Mouse (Mus musculus): ENCODE data around the gene Ccr5. TPM values are rescaled to one million over a fixed set of nuclear protein-coding genes. Genes with fewer than 3 reads are reported as not detected.
"Not testable (repeated sequence)": the region's sequence is repeated elsewhere in the genome, so short reads cannot be mapped to it uniquely, and the experiment has no call there.

Gene Ccr5
- polyA plus RNA-seq, 1 experiment from 2014 or later: 0.93 TPM

- Histone ChIP-seq H3K9me3 (replicated peaks; ENCODE audit: control insufficient read depth, low read length) (no peaks in the 10 kb centered on the region), H3K4me1 (ENCODE audit: control insufficient read depth, insufficient read depth, low read length) (no peaks in the 10 kb centered on the region), H3K27ac (replicated peaks; ENCODE audit: low read depth, low read length) (no peak overlapping the region), H3K9ac (replicated peaks; ENCODE audit: low read length) (no peak overlapping the region), H3K4me2 (ENCODE audit: low read depth, low read length) (no peak overlapping the region), H3K36me3 (replicated peaks; ENCODE audit: control insufficient read depth, insufficient read depth, low read depth, low read length) (no peaks in the 10 kb centered on the region), H3K27me3 (ENCODE audit: control insufficient read depth, insufficient read depth, low read length) (no peaks in the 10 kb centered on the region), H3K4me3 (ENCODE audit: low read depth, low read length) (no peak overlapping the region)
- DNase-seq (ENCODE audit: low spot score): peak; percentile 23
- 52% methylated on average over 5 of the region's 5 CpGs for WGBS
- ATAC-seq (replicated peaks; ENCODE audit: insufficient number of reproducible peaks, low FRiP score, low TSS enrichment, low read depth): no peak
Measured at GRCm38 (mm10) chr9:124126373-124126772, 5.0 kb downstream of the Ccr5 start.

- no peak for ATAC-seq (replicated peaks; ENCODE audit: insufficient number of reproducible peaks, low FRiP score, low TSS enrichment, low read depth)
- 65% methylated on average over 4 of the region's 4 CpGs for WGBS
Measured at GRCm38 (mm10) chr9:124127412-124127811, 6.1 kb downstream of the Ccr5 start.

GRCm38 (mm10) chr9:124128379-124128778, 7.0 kb downstream of the Ccr5 start:
- Histone ChIP-seq H3K4me3 (ENCODE audit: low read depth, low read length) (no peak overlapping the region), H3K27me3 (ENCODE audit: control insufficient read depth, insufficient read depth, low read length) (no peaks in the 10 kb centered on the region), H3K4me2 (ENCODE audit: low read depth, low read length) (no peak overlapping the region), H3K4me1 (ENCODE audit: control insufficient read depth, insufficient read depth, low read length) (no peaks in the 10 kb centered on the region), H3K27ac (replicated peaks; ENCODE audit: low read depth, low read length) (no peak overlapping the region), H3K36me3 (replicated peaks; ENCODE audit: control insufficient read depth, insufficient read depth, low read depth, low read length) (no peaks in the 10 kb centered on the region), H3K9ac (replicated peaks; ENCODE audit: low read length) (no peak overlapping the region), H3K9me3 (replicated peaks; ENCODE audit: control insufficient read depth, low read length) (no peaks in the 10 kb centered on the region)
- DNase-seq (ENCODE audit: low spot score) (peak; percentile 80), ATAC-seq (replicated peaks; ENCODE audit: insufficient number of reproducible peaks, low FRiP score, low TSS enrichment, low read depth) (no peak)
- WGBS: 2% methylated on average over 1 of the region's 1 CpGs

More at GRCm38 (mm10) chr9:124127412-124127811, 6.1 kb downstream of the Ccr5 start:
- H3K27ac ChIP-seq (replicated peaks; ENCODE audit: low read depth, low read length): no peak overlapping the region
- no peaks in the 10 kb centered on the region for H3K27me3 ChIP-seq (ENCODE audit: control insufficient read depth, insufficient read depth, low read length)
- no peaks in the 10 kb centered on the region for H3K4me1 ChIP-seq (ENCODE audit: control insufficient read depth, insufficient read depth, low read length)
- no peak overlapping the region for H3K9ac ChIP-seq (replicated peaks; ENCODE audit: low read length)
- no peaks in the 10 kb centered on the region for H3K9me3 ChIP-seq (replicated peaks; ENCODE audit: control insufficient read depth, low read length)
- DNase-seq (ENCODE audit: low spot score): no peak
- no peak overlapping the region for H3K4me3 ChIP-seq (ENCODE audit: low read depth, low read length)
- H3K4me2 ChIP-seq (ENCODE audit: low read depth, low read length): no peak overlapping the region
- H3K36me3 ChIP-seq (replicated peaks; ENCODE audit: control insufficient read depth, insufficient read depth, low read depth, low read length): no peaks in the 10 kb centered on the region

- not testable (repeated sequence) for DNase-seq (ENCODE audit: low spot score); H3K4me2 ChIP-seq (ENCODE audit: low read depth, low read length); H3K9ac ChIP-seq (replicated peaks; ENCODE audit: low read length); H3K9me3 ChIP-seq (replicated peaks; ENCODE audit: control insufficient read depth, low read length); H3K27me3 ChIP-seq (ENCODE audit: control insufficient read depth, insufficient read depth, low read length); H3K27ac ChIP-seq (replicated peaks; ENCODE audit: low read depth, low read length); ATAC-seq (replicated peaks; ENCODE audit: insufficient number of reproducible peaks, low FRiP score, low TSS enrichment, low read depth); H3K36me3 ChIP-seq (replicated peaks; ENCODE audit: control insufficient read depth, insufficient read depth, low read depth, low read length); H3K4me1 ChIP-seq (ENCODE audit: control insufficient read depth, insufficient read depth, low read length); H3K4me3 ChIP-seq (ENCODE audit: low read depth, low read length)
- WGBS: 65% methylated on average over 2 of the region's 2 CpGs
Measured at GRCm38 (mm10) chr9:124132899-124133298, 11.6 kb downstream of the Ccr5 start.

- not testable (repeated sequence) for DNase-seq (ENCODE audit: low spot score); H3K4me2 ChIP-seq (ENCODE audit: low read depth, low read length); ATAC-seq (replicated peaks; ENCODE audit: insufficient number of reproducible peaks, low FRiP score, low TSS enrichment, low read depth); H3K27me3 ChIP-seq (ENCODE audit: control insufficient read depth, insufficient read depth, low read length); H3K36me3 ChIP-seq (replicated peaks; ENCODE audit: control insufficient read depth, insufficient read depth, low read depth, low read length); H3K9me3 ChIP-seq (replicated peaks; ENCODE audit: control insufficient read depth, low read length); H3K9ac ChIP-seq (replicated peaks; ENCODE audit: low read length); H3K4me3 ChIP-seq (ENCODE audit: low read depth, low read length); H3K4me1 ChIP-seq (ENCODE audit: control insufficient read depth, insufficient read depth, low read length); H3K27ac ChIP-seq (replicated peaks; ENCODE audit: low read depth, low read length)
- WGBS: 86% methylated on average over 1 of the region's 1 CpGs
Measured at GRCm38 (mm10) chr9:124134919-124135318, 13.6 kb downstream of the Ccr5 start.

GRCm38 (mm10) chr9:124137619-124138018, 16.3 kb downstream of the Ccr5 start:
- WGBS: 70% methylated on average over 11 of the region's 11 CpGs
- Histone ChIP-seq H3K27me3 (ENCODE audit: control insufficient read depth, insufficient read depth, low read length) (no peaks in the 10 kb centered on the region), H3K36me3 (replicated peaks; ENCODE audit: control insufficient read depth, insufficient read depth, low read depth, low read length) (no peaks in the 10 kb centered on the region), H3K9me3 (replicated peaks; ENCODE audit: control insufficient read depth, low read length) (no peaks in the 10 kb centered on the region), H3K27ac (replicated peaks; ENCODE audit: low read depth, low read length) (no peak overlapping the region), H3K4me1 (ENCODE audit: control insufficient read depth, insufficient read depth, low read length) (no peaks in the 10 kb centered on the region), H3K9ac (replicated peaks; ENCODE audit: low read length) (no peak overlapping the region), H3K4me3 (ENCODE audit: low read depth, low read length) (no peak overlapping the region), H3K4me2 (ENCODE audit: low read depth, low read length) (no peak overlapping the region)
- DNase-seq (ENCODE audit: low spot score) (no peak), ATAC-seq (replicated peaks; ENCODE audit: insufficient number of reproducible peaks, low FRiP score, low TSS enrichment, low read depth) (no peak)

GRCm38 (mm10) chr9:124138055-124138775, 16.9 kb downstream of the Ccr5 start:
- no peak overlapping the region for H3K27ac ChIP-seq (replicated peaks; ENCODE audit: low read depth, low read length)
- no peak overlapping the region for H3K4me3 ChIP-seq (ENCODE audit: low read depth, low read length)
- no peaks in the 10 kb centered on the region for H3K9me3 ChIP-seq (replicated peaks; ENCODE audit: control insufficient read depth, low read length)
- DNase-seq (ENCODE audit: low spot score) (peak; percentile 26), ATAC-seq (replicated peaks; ENCODE audit: insufficient number of reproducible peaks, low FRiP score, low TSS enrichment, low read depth) (no peak)
- H3K9ac ChIP-seq (replicated peaks; ENCODE audit: low read length): no peak overlapping the region
- no peaks in the 10 kb centered on the region for H3K27me3 ChIP-seq (ENCODE audit: control insufficient read depth, insufficient read depth, low read length)
- H3K4me1 ChIP-seq (ENCODE audit: control insufficient read depth, insufficient read depth, low read length): no peaks in the 10 kb centered on the region
- H3K36me3 ChIP-seq (replicated peaks; ENCODE audit: control insufficient read depth, insufficient read depth, low read depth, low read length): no peaks in the 10 kb centered on the region
- no peak overlapping the region for H3K4me2 ChIP-seq (ENCODE audit: low read depth, low read length)
- 54% methylated on average over 4 of the region's 4 CpGs for WGBS

- no peak for ATAC-seq (replicated peaks; ENCODE audit: insufficient number of reproducible peaks, low FRiP score, low TSS enrichment, low read depth)
- H3K36me3 ChIP-seq (replicated peaks; ENCODE audit: control insufficient read depth, insufficient read depth, low read depth, low read length): no peaks in the 10 kb centered on the region
- no peak for DNase-seq (ENCODE audit: low spot score)
- no peaks in the 10 kb centered on the region for H3K4me1 ChIP-seq (ENCODE audit: control insufficient read depth, insufficient read depth, low read length)
- no peaks in the 10 kb centered on the region for H3K27me3 ChIP-seq (ENCODE audit: control insufficient read depth, insufficient read depth, low read length)
- no peak overlapping the region for H3K9ac ChIP-seq (replicated peaks; ENCODE audit: low read length)
- H3K4me2 ChIP-seq (ENCODE audit: low read depth, low read length): no peak overlapping the region
- 82% methylated on average over 1 of the region's 1 CpGs for WGBS
- no peaks in the 10 kb centered on the region for H3K9me3 ChIP-seq (replicated peaks; ENCODE audit: control insufficient read depth, low read length)
- no peak overlapping the region for H3K27ac ChIP-seq (replicated peaks; ENCODE audit: low read depth, low read length)
- H3K4me3 ChIP-seq (ENCODE audit: low read depth, low read length): no peak overlapping the region
Measured at GRCm38 (mm10) chr9:124143678-124144077, 22.3 kb downstream of the Ccr5 start.

All from embryonic facial prominence, embryonic 11.5 days (tissue).